In genomic region chr11:99466316-99466715, GRCm38 (mm10) we compare ENCODE assay signal across 15 mouse cellular contexts. TPM values are rescaled to one million over a fixed set of nuclear protein-coding genes. Genes with fewer than 3 reads are reported as not detected.
DNase-seq lines count a peak whose midpoint lies in the region; ATAC-seq and TF ChIP-seq lines count a peak whose summit lies in the region.
"Had no signal": no experiment of that assay in that cellular context is flagged by ENCODE, and none has a peak within 500 bp of the region (broad histone marks: within the 10 kb centered on the region; RNA-seq: fewer than 3 reads in every experiment).

No protein-coding gene starts in this region.

- H3K27me3 ChIP-seq in forebrain, embryonic 13.5 days = peaks cover 5% of the 10 kb centered on the region
- H3K27me3 ChIP-seq in forebrain, embryonic 12.5 days = no peaks in the 10 kb centered on the region
- no peaks in the 10 kb centered on the region for H3K27me3 ChIP-seq in lung, embryonic 15.5 days
- no peaks in the 10 kb centered on the region for H3K27me3 ChIP-seq in hindbrain, postnatal 0 days (ENCODE audit: insufficient read depth, low read length)
- no peaks in the 10 kb centered on the region for H3K27me3 ChIP-seq in midbrain, embryonic 10.5 days (ENCODE audit: low read depth, poor library complexity, severe bottlenecking)
- H3K27me3 ChIP-seq: liver, embryonic 13.5 days had no signal

- H3K27ac ChIP-seq in forebrain, embryonic 13.5 days = no peak overlapping the region
- H3K27ac ChIP-seq in forebrain, embryonic 12.5 days = no peak overlapping the region
- H3K27ac ChIP-seq in lung, embryonic 15.5 days = peak overlapping the region; percentile 66
- no peak overlapping the region for H3K27ac ChIP-seq in hindbrain, postnatal 0 days
- no peak overlapping the region for H3K27ac ChIP-seq in midbrain, embryonic 10.5 days (replicated peaks)
- H3K27ac ChIP-seq: kidney, postnatal 0 days; liver, embryonic 13.5 days had no signal

- 52% methylated on average over 7 of the region's 7 CpGs for WGBS in forebrain, embryonic 13.5 days
- WGBS in forebrain, embryonic 12.5 days = 57% methylated on average over 7 of the region's 7 CpGs
- 3% methylated on average over 7 of the region's 7 CpGs for WGBS in lung, embryonic 15.5 days
- WGBS in hindbrain, postnatal 0 days = 37% methylated on average over 7 of the region's 7 CpGs
- 62% methylated on average over 7 of the region's 7 CpGs for WGBS in midbrain, embryonic 10.5 days

- DNase-seq in lung, postnatal 10 days = no peak
- DNase-seq in hindbrain, postnatal 0 days (ENCODE audit: low spot score) = peak; percentile 7
- DNase-seq in right cerebral cortex, postnatal 36 days (ENCODE audit: low spot score in 2 of 2) = peak; percentile 16 to 45
- DNase-seq in midbrain, embryonic 10.5 days (ENCODE audit: low spot score) = no peak
- DNase-seq in layer of hippocampus, postnatal 10 days (ENCODE audit: low spot score in 2 of 2) = no peak
- DNase-seq: cerebellum, adult 2 months; liver, embryonic 13.5 days; thymus, postnatal 14 days had no signal

- no peak for ATAC-seq in forebrain, embryonic 13.5 days
- no peak for ATAC-seq in forebrain, embryonic 12.5 days (ENCODE audit: low FRiP score)
- no peak for ATAC-seq in lung, embryonic 15.5 days (ENCODE audit: borderline replicate concordance, extremely low read depth, low FRiP score, low TSS enrichment)
- ATAC-seq in hindbrain, postnatal 0 days = no peak
- ATAC-seq: midbrain, embryonic 16.5 days had no signal

- no peaks in the 10 kb centered on the region for H3K9me3 ChIP-seq in forebrain, embryonic 13.5 days (replicated peaks)
- no peaks in the 10 kb centered on the region for H3K9me3 ChIP-seq in forebrain, embryonic 12.5 days
- no peaks in the 10 kb centered on the region for H3K9me3 ChIP-seq in lung, embryonic 15.5 days
- H3K9me3 ChIP-seq in hindbrain, postnatal 0 days (ENCODE audit: low read length) = no peaks in the 10 kb centered on the region
- H3K9me3 ChIP-seq in midbrain, embryonic 10.5 days (replicated peaks) = no peaks in the 10 kb centered on the region
- H3K9me3 ChIP-seq: liver, embryonic 13.5 days had no signal

- no peaks in the 10 kb centered on the region for H3K4me1 ChIP-seq in forebrain, embryonic 13.5 days
- H3K4me1 ChIP-seq in forebrain, embryonic 12.5 days = no peaks in the 10 kb centered on the region
- H3K4me1 ChIP-seq in lung, embryonic 15.5 days = peaks cover 41% of the 10 kb centered on the region
- no peaks in the 10 kb centered on the region for H3K4me1 ChIP-seq in hindbrain, postnatal 0 days (ENCODE audit: insufficient read depth, low read length)
- no peaks in the 10 kb centered on the region for H3K4me1 ChIP-seq in midbrain, embryonic 10.5 days
- H3K4me1 ChIP-seq: liver, embryonic 13.5 days had no signal

- H3K9ac ChIP-seq in forebrain, embryonic 13.5 days = peak overlapping the region; percentile 2; the same call in 1 of the 2 replicates
- H3K9ac ChIP-seq in forebrain, embryonic 12.5 days = no peak overlapping the region
- no peak overlapping the region for H3K9ac ChIP-seq in lung, embryonic 15.5 days
- no peak overlapping the region for H3K9ac ChIP-seq in hindbrain, postnatal 0 days (replicated peaks; ENCODE audit: low read length)
- H3K9ac ChIP-seq: liver, embryonic 13.5 days had no signal

- no peak for TF ChIP-seq CTCF in hindbrain, postnatal 0 days (IDR thresholded peaks at IDR 0.05; ENCODE audit: low read depth)

- H3K4me3 ChIP-seq in forebrain, embryonic 13.5 days = no peak overlapping the region
- H3K4me3 ChIP-seq in forebrain, embryonic 12.5 days (replicated peaks) = no peak overlapping the region
- H3K4me3 ChIP-seq in lung, embryonic 15.5 days = no peak overlapping the region
- no peak overlapping the region for H3K4me3 ChIP-seq in hindbrain, postnatal 0 days (ENCODE audit: low read length)
- H3K4me3 ChIP-seq in midbrain, embryonic 10.5 days = no peak overlapping the region
- H3K4me3 ChIP-seq: liver, embryonic 13.5 days had no signal

- H3K4me2 ChIP-seq in forebrain, embryonic 13.5 days = no peak overlapping the region
- H3K4me2 ChIP-seq in forebrain, embryonic 12.5 days = no peak overlapping the region
- no peak overlapping the region for H3K4me2 ChIP-seq in lung, embryonic 15.5 days
- H3K4me2 ChIP-seq in hindbrain, postnatal 0 days (ENCODE audit: low read depth, low read length) = no peak overlapping the region
- H3K4me2 ChIP-seq: liver, embryonic 13.5 days had no signal

- H3K36me3 ChIP-seq in forebrain, embryonic 13.5 days (ENCODE audit: poor library complexity, severe bottlenecking) = no peaks in the 10 kb centered on the region
- no peaks in the 10 kb centered on the region for H3K36me3 ChIP-seq in forebrain, embryonic 12.5 days (replicated peaks)
- no peaks in the 10 kb centered on the region for H3K36me3 ChIP-seq in lung, embryonic 15.5 days
- no peaks in the 10 kb centered on the region for H3K36me3 ChIP-seq in hindbrain, postnatal 0 days (ENCODE audit: insufficient read depth, low read length)
- H3K36me3 ChIP-seq in midbrain, embryonic 10.5 days = no peaks in the 10 kb centered on the region
- H3K36me3 ChIP-seq: liver, embryonic 13.5 days had no signal

RNA-seq across cellular contexts. Expression of gene Krt23, which starts 26.6 kb away (rescaled TPM):
- not detected in 2 replicates for polyA plus RNA-seq in forebrain, embryonic 13.5 days (2015; fragmentation: Nextera tagmentation; extraction: Ambion mirVana)
- polyA plus RNA-seq in forebrain, embryonic 12.5 days (2016; fragmentation: Nextera tagmentation; extraction: Ambion mirVana) = 0.74 and 0.75 TPM in 2 replicates
- polyA plus RNA-seq in lung, embryonic 15.5 days (2015; fragmentation: Nextera tagmentation; extraction: Ambion mirVana) = 3.9 and 5.1 TPM in 2 replicates
- not detected in 2 replicates for total RNA-seq in hindbrain, postnatal 0 days (2014; rRNA removed)
- 0.40 and 0.41 TPM in 2 replicates for polyA plus RNA-seq in hindbrain, postnatal 0 days (2015; fragmentation: Nextera tagmentation; extraction: Ambion mirVana)
- polyA plus RNA-seq in midbrain, embryonic 10.5 days (2016; fragmentation: Nextera tagmentation; extraction: Ambion mirVana) = not detected in 2 replicates
- not detected for total RNA-seq in layer of hippocampus, postnatal 10 days (2021)
- total RNA-seq: layer of hippocampus, postnatal 14 days had no signal

RNA-seq across cellular contexts. Expression of gene Krt20, which starts 28.4 kb away (rescaled TPM):
- 0.11 TPM in 1 of 2 replicates, not detected in the other for polyA plus RNA-seq in forebrain, embryonic 13.5 days (2015; fragmentation: Nextera tagmentation; extraction: Ambion mirVana)
- polyA plus RNA-seq in forebrain, embryonic 12.5 days (2016; fragmentation: Nextera tagmentation; extraction: Ambion mirVana) = 0.15 TPM in 1 of 2 replicates, not detected in the other
- polyA plus RNA-seq in lung, embryonic 15.5 days (2015; fragmentation: Nextera tagmentation; extraction: Ambion mirVana) = 0.29 and 0.39 TPM in 2 replicates
- 0.18 TPM in 1 of 2 replicates, not detected in the other for total RNA-seq in hindbrain, postnatal 0 days (2014; rRNA removed)
- 0.11 and 0.24 TPM in 2 replicates for polyA plus RNA-seq in hindbrain, postnatal 0 days (2015; fragmentation: Nextera tagmentation; extraction: Ambion mirVana)
- polyA plus RNA-seq in midbrain, embryonic 10.5 days (2016; fragmentation: Nextera tagmentation; extraction: Ambion mirVana) = 0.65 and 0.68 TPM in 2 replicates
- not detected for total RNA-seq in layer of hippocampus, postnatal 10 days (2021)
- total RNA-seq: layer of hippocampus, postnatal 14 days had no signal
- polyA plus RNA-seq: cerebellum, adult 2 months had no signal

RNA-seq across cellular contexts. Expression of gene Krt12, which starts 44.3 kb away (rescaled TPM):
- polyA plus RNA-seq in forebrain, embryonic 13.5 days (2015; fragmentation: Nextera tagmentation; extraction: Ambion mirVana) = 0.15 TPM in 1 of 2 replicates, not detected in the other
- polyA plus RNA-seq in forebrain, embryonic 12.5 days (2016; fragmentation: Nextera tagmentation; extraction: Ambion mirVana) = not detected in 2 replicates
- 0.07 TPM in 1 of 2 replicates, not detected in the other for polyA plus RNA-seq in lung, embryonic 15.5 days (2015; fragmentation: Nextera tagmentation; extraction: Ambion mirVana)
- 0.68 TPM in 2 replicates for total RNA-seq in hindbrain, postnatal 0 days (2014; rRNA removed)
- polyA plus RNA-seq in hindbrain, postnatal 0 days (2015; fragmentation: Nextera tagmentation; extraction: Ambion mirVana) = 0.50 and 0.53 TPM in 2 replicates
- polyA plus RNA-seq in midbrain, embryonic 10.5 days (2016; fragmentation: Nextera tagmentation; extraction: Ambion mirVana) = not detected in 2 replicates
- 1 to 10 TPM; 1.5 to 1.6 TPM for total RNA-seq in layer of hippocampus, postnatal 10 days (2021)
- polyA plus RNA-seq: cerebellum, adult 2 months; kidney, postnatal 0 days; liver, embryonic 13.5 days had no signal

RNA-seq across cellular contexts. Expression of gene Krt39, which starts 54.8 kb away (rescaled TPM):
- polyA plus RNA-seq in forebrain, embryonic 13.5 days (2015; fragmentation: Nextera tagmentation; extraction: Ambion mirVana) = not detected in 2 replicates
- polyA plus RNA-seq in forebrain, embryonic 12.5 days (2016; fragmentation: Nextera tagmentation; extraction: Ambion mirVana) = not detected in 2 replicates
- not detected in 2 replicates for polyA plus RNA-seq in lung, embryonic 15.5 days (2015; fragmentation: Nextera tagmentation; extraction: Ambion mirVana)
- total RNA-seq in hindbrain, postnatal 0 days (2014; rRNA removed) = not detected in 2 replicates
- polyA plus RNA-seq in hindbrain, postnatal 0 days (2015; fragmentation: Nextera tagmentation; extraction: Ambion mirVana) = not detected in 2 replicates
- not detected in 2 replicates for polyA plus RNA-seq in midbrain, embryonic 10.5 days (2016; fragmentation: Nextera tagmentation; extraction: Ambion mirVana)
- not detected for total RNA-seq in layer of hippocampus, postnatal 10 days (2021)
- total RNA-seq: ES-E14; layer of hippocampus, postnatal 14 days had no signal
- polyA plus RNA-seq: cerebellum, adult 2 months; liver, embryonic 13.5 days; midbrain, embryonic 16.5 days had no signal

Comparison
In these comparisons a context has a peak if more than half of its experiments do, and no peak if none do; other contexts are left out.
1. DNase-seq: peak in hindbrain, postnatal 0 days (single experiment) and right cerebral cortex, postnatal 36 days (2 of 2); none in lung, postnatal 10 days (single experiment), midbrain, embryonic 10.5 days (single experiment) and layer of hippocampus, postnatal 10 days (0 of 2).